Mouse (Mus musculus) cerebellum, adult 2 months (tissue): ENCODE results near the gene Arhgef3.

Experiments
- CTCF ChIP-seq: fragments of 200-500 bp; IDR thresholded peaks from 2 replicates; pipeline ENCODE4 v1.5.1; 2011; ENCODE audit warnings: low read depth, mild to moderate bottlenecking, control low read depth, low read length, moderate library complexity, borderline replicate concordance; ENCODE audit not compliant: insufficient read depth
- POLR2A ChIP-seq: fragments of 200-500 bp; IDR thresholded peaks from 2 replicates; pipeline ENCODE4 v1.6.1; 2011; ENCODE audit warnings: low read length, control low read depth, borderline replicate concordance; ENCODE audit not compliant: insufficient read depth

DNA sequence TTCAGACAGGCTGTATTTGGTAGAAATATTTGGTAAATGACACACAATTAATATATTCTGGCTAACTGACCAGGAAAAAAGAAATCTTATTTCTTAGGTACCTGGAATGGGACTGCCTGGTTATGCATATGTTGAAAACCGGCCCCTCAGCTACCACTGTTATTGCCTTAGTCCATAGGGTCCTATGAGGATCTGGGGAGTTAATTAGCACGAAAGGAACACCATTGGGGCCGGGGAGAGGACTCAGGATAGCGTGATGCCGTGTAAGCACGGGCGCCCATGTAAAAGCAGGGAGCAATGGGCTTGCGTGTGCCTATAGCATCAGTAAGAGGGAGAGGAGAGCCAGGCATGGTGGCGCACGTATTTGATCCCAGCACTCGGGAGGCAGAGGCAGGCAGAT lies 85.2 kb downstream of the Arhgef3 start:
- TF ChIP-seq CTCF = no peak
- no peak for TF ChIP-seq POLR2A
